ENCODE assay signal across 28 mouse cellular contexts in the genomic region with DNA sequence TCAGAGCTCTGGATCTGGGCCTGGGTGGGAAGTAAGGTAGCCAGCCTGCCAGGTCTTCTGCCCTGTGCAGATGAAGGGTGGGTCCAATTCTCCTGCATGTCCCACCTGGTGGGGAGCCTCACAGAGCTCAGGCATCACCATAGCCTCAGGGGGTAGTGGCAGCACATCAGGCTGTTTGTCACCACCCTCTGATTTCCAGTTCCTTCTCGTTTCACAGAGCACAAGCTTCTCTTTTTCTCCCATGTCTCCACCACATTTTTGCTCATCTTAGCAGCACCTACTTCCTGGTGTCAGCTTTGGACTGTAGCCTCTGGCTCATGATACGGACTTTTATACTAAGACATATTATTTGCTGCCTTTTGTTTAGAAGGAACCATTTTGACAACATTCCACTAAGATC.
DNase-seq lines count a peak whose midpoint lies in the region; ATAC-seq and TF ChIP-seq lines count a peak whose summit lies in the region.
"Had no signal": no experiment of that assay in that cellular context is flagged by ENCODE, and none has a peak within 500 bp of the region (broad histone marks: within the 10 kb centered on the region; RNA-seq: fewer than 3 reads in every experiment).

No protein-coding gene starts in this region.

- H3K9ac ChIP-seq in midbrain, embryonic 11.5 days (ENCODE audit: low read length) = no peak overlapping the region
- H3K9ac ChIP-seq: embryonic facial prominence, embryonic 13.5 days; forebrain, embryonic 12.5 days; forebrain, embryonic 15.5 days; hindbrain, embryonic 14.5 days had no signal

- no peaks in the 10 kb centered on the region for H3K36me3 ChIP-seq in midbrain, embryonic 11.5 days (ENCODE audit: control insufficient read depth, insufficient read depth, low read length)
- H3K36me3 ChIP-seq in midbrain, embryonic 10.5 days = no peaks in the 10 kb centered on the region
- H3K36me3 ChIP-seq: embryonic facial prominence, embryonic 10.5 days; embryonic facial prominence, embryonic 13.5 days; forebrain, embryonic 12.5 days; forebrain, embryonic 15.5 days; G1E had no signal

- no peak for ATAC-seq in midbrain, embryonic 11.5 days (ENCODE audit: low FRiP score)
- peak; percentile 42 for ATAC-seq in granulocyte monocyte progenitor cell, adult 5-6 weeks (replicated peaks; ENCODE audit: poor library complexity, severe bottlenecking)
- ATAC-seq in megakaryocyte progenitor cell, adult 5-6 weeks (replicated peaks; ENCODE audit: poor library complexity) = peak; percentile 55
- ATAC-seq: forebrain, embryonic 15.5 days; hindbrain, postnatal 0 days; inflammation-experienced regulatory T-cells, adult 6 months; Patski had no signal

- intact Hi-C loops in left cerebral cortex, postnatal 4 days (cut with DNase I) = no loop called here

- H3K4me2 ChIP-seq in midbrain, embryonic 11.5 days = no peak overlapping the region
- H3K4me2 ChIP-seq: embryonic facial prominence, embryonic 13.5 days; forebrain, embryonic 12.5 days; forebrain, embryonic 15.5 days; heart, embryonic 11.5 days; hindbrain, embryonic 14.5 days had no signal

- H3K4me3 ChIP-seq in midbrain, embryonic 11.5 days (ENCODE audit: low read depth, low read length) = no peak overlapping the region
- H3K4me3 ChIP-seq in midbrain, embryonic 10.5 days = no peak overlapping the region
- no peak overlapping the region for H3K4me3 ChIP-seq in bone marrow macrophage, adult 2 months (ENCODE audit: insufficient read depth, low read length)
- H3K4me3 ChIP-seq: embryonic facial prominence, embryonic 10.5 days; embryonic facial prominence, embryonic 13.5 days; erythroblast, embryonic 14.5 days; forebrain, embryonic 12.5 days; forebrain, embryonic 15.5 days had no signal

- no peak for TF ChIP-seq POLR2A in bone marrow macrophage, adult 2 months (IDR thresholded peaks at IDR 0.05; ENCODE audit: borderline replicate concordance, low read depth, low read length)

- no peaks in the 10 kb centered on the region for H3K9me3 ChIP-seq in midbrain, embryonic 11.5 days (ENCODE audit: control insufficient read depth, low read length)
- no peaks in the 10 kb centered on the region for H3K9me3 ChIP-seq in midbrain, embryonic 10.5 days (replicated peaks)
- H3K9me3 ChIP-seq: embryonic facial prominence, embryonic 10.5 days; embryonic facial prominence, embryonic 13.5 days; forebrain, embryonic 12.5 days; forebrain, embryonic 15.5 days had no signal

- no peak overlapping the region for H3K27ac ChIP-seq in midbrain, embryonic 11.5 days (ENCODE audit: low read depth, low read length)
- H3K27ac ChIP-seq in midbrain, embryonic 10.5 days (replicated peaks) = no peak overlapping the region
- peak overlapping the region; percentile 32 for H3K27ac ChIP-seq in bone marrow macrophage, adult 2 months (ENCODE audit: insufficient read depth, low read depth, low read length)
- H3K27ac ChIP-seq: embryonic facial prominence, embryonic 10.5 days; embryonic facial prominence, embryonic 13.5 days; forebrain, embryonic 12.5 days; forebrain, embryonic 15.5 days; hindbrain, embryonic 14.5 days; hindbrain, postnatal 0 days had no signal

- TF ChIP-seq CTCF in bone marrow macrophage, adult 2 months (IDR thresholded peaks at IDR 0.05; ENCODE audit: low read depth, low read length) = no peak

- WGBS in midbrain, embryonic 11.5 days = 84% methylated on average over 2 of the region's 2 CpGs
- 79% methylated on average over 2 of the region's 2 CpGs for WGBS in midbrain, embryonic 10.5 days

- no peaks in the 10 kb centered on the region for H3K4me1 ChIP-seq in midbrain, embryonic 11.5 days (ENCODE audit: control insufficient read depth, insufficient read depth, low read length)
- no peaks in the 10 kb centered on the region for H3K4me1 ChIP-seq in midbrain, embryonic 10.5 days
- H3K4me1 ChIP-seq in bone marrow macrophage, adult 2 months (ENCODE audit: control insufficient read depth, insufficient read depth, low read length) = peaks cover 10% of the 10 kb centered on the region
- H3K4me1 ChIP-seq: embryonic facial prominence, embryonic 10.5 days; embryonic facial prominence, embryonic 13.5 days; forebrain, embryonic 12.5 days; forebrain, embryonic 15.5 days had no signal

- peak; percentile 26 for DNase-seq in midbrain, embryonic 11.5 days (ENCODE audit: low spot score, missing footprints)
- DNase-seq in midbrain, embryonic 10.5 days (ENCODE audit: low spot score) = no peak
- no peak for DNase-seq in left cerebral cortex, postnatal 4 days
- DNase-seq in layer of hippocampus, postnatal 14 days (ENCODE audit: low spot score in 2 of 2) = no peak
- DNase-seq in urinary bladder, postnatal 36 days (ENCODE audit: low spot score in 2 of 2) = no peak
- DNase-seq: adrenal gland, postnatal 14 days; B cell, adult 2 months; cerebellum, adult 18-20 months; cerebellum, adult 9-10 months; cerebellum, postnatal 14 days; embryo, embryonic 11 days; gastrocnemius, postnatal 25 days; heart, postnatal 4 days had no signal

- H3K27me3 ChIP-seq in midbrain, embryonic 11.5 days (ENCODE audit: control insufficient read depth, insufficient read depth, low read length) = no peaks in the 10 kb centered on the region
- H3K27me3 ChIP-seq in midbrain, embryonic 10.5 days (ENCODE audit: low read depth, poor library complexity, severe bottlenecking) = no peaks in the 10 kb centered on the region
- H3K27me3 ChIP-seq: CH12.LX; embryonic facial prominence, embryonic 13.5 days; forebrain, embryonic 12.5 days; forebrain, embryonic 15.5 days; Patski had no signal
